ENCODE assay signal across 23 mouse cellular contexts in genomic region chr3:51311638-51312037, GRCm38 (mm10). TPM values are rescaled to one million over a fixed set of nuclear protein-coding genes. Genes with fewer than 3 reads are reported as not detected.
A peak's percentile ranks its signal among the peaks of the same experiment; 100 is the strongest.
DNase-seq lines count a peak whose midpoint lies in the region; ATAC-seq and TF ChIP-seq lines count a peak whose summit lies in the region.
"Had no signal": no experiment of that assay in that cellular context is flagged by ENCODE, and none has a peak within 500 bp of the region (broad histone marks: within the 10 kb centered on the region; RNA-seq: fewer than 3 reads in every experiment).

No protein-coding gene starts in this region.

- H3K4me2 ChIP-seq in heart, embryonic 12.5 days: 0 out of 2 replicates have a peak overlapping the region, but pooled peaks have one; percentile 18
- no peak overlapping the region for H3K4me2 ChIP-seq in hindbrain, postnatal 0 days (ENCODE audit: low read depth, low read length)
- H3K4me2 ChIP-seq: forebrain, embryonic 13.5 days; hindbrain, embryonic 14.5 days had no signal

- no peak for ATAC-seq in heart, embryonic 12.5 days (ENCODE audit: insufficient number of reproducible peaks, low FRiP score)
- peak; percentile 69 for ATAC-seq in granulocyte monocyte progenitor cell, adult 5-6 weeks (replicated peaks; ENCODE audit: poor library complexity, severe bottlenecking)
- ATAC-seq in hindbrain, postnatal 0 days: no peak
- ATAC-seq: forebrain, embryonic 13.5 days; forebrain, embryonic 16.5 days; intestine, postnatal 0 days had no signal

- intact Hi-C loops in gastrocnemius, adult 2 months (cut with DNase I): no loop called here
- intact Hi-C loops in left cerebral cortex, postnatal 4 days (cut with DNase I): no loop called here

- H3K27me3 ChIP-seq in heart, embryonic 12.5 days (replicated peaks): no peaks in the 10 kb centered on the region
- no peaks in the 10 kb centered on the region for H3K27me3 ChIP-seq in heart, embryonic 10.5 days (ENCODE audit: insufficient read depth, poor library complexity, severe bottlenecking)
- H3K27me3 ChIP-seq in megakaryocyte, embryonic 14.5 days (replicated peaks): no peaks in the 10 kb centered on the region
- no peaks in the 10 kb centered on the region for H3K27me3 ChIP-seq in hindbrain, postnatal 0 days (ENCODE audit: insufficient read depth, low read length)
- H3K27me3 ChIP-seq: forebrain, embryonic 13.5 days had no signal

- peaks cover 32% of the 10 kb centered on the region for H3K4me1 ChIP-seq in heart, embryonic 12.5 days (replicated peaks)
- peaks cover 25% of the 10 kb centered on the region for H3K4me1 ChIP-seq in heart, embryonic 10.5 days
- peaks cover 61% of the 10 kb centered on the region for H3K4me1 ChIP-seq in megakaryocyte, embryonic 14.5 days
- H3K4me1 ChIP-seq in hindbrain, postnatal 0 days (ENCODE audit: insufficient read depth, low read length): 0 out of 2 replicates have a peak, but pooled peaks cover 5% of the 10 kb centered on the region
- H3K4me1 ChIP-seq: forebrain, embryonic 13.5 days had no signal

- no peak for TF ChIP-seq CTCF in gastrocnemius, adult 2 months (IDR thresholded peaks at IDR 0.05)
- no peak for TF ChIP-seq CTCF in hindbrain, postnatal 0 days (IDR thresholded peaks at IDR 0.05; ENCODE audit: low read depth)

- no peak overlapping the region for H3K4me3 ChIP-seq in heart, embryonic 12.5 days
- no peak overlapping the region for H3K4me3 ChIP-seq in heart, embryonic 10.5 days
- peak overlapping the region; percentile 42 for H3K4me3 ChIP-seq in megakaryocyte, embryonic 14.5 days (replicated peaks)
- no peak overlapping the region for H3K4me3 ChIP-seq in gastrocnemius, adult 2 months
- no peak overlapping the region for H3K4me3 ChIP-seq in hindbrain, postnatal 0 days (ENCODE audit: low read length)
- H3K4me3 ChIP-seq: forebrain, embryonic 10.5 days; forebrain, embryonic 13.5 days had no signal

- peaks cover 14% of the 10 kb centered on the region for H3K36me3 ChIP-seq in heart, embryonic 12.5 days
- peaks cover 16% of the 10 kb centered on the region for H3K36me3 ChIP-seq in heart, embryonic 10.5 days
- H3K36me3 ChIP-seq in megakaryocyte, embryonic 14.5 days (replicated peaks; ENCODE audit: low read length): peaks cover 93% of the 10 kb centered on the region
- peaks cover 4% of the 10 kb centered on the region; the same call in 1 of the 2 replicates for H3K36me3 ChIP-seq in hindbrain, postnatal 0 days (ENCODE audit: insufficient read depth, low read length)

- H3K9ac ChIP-seq in heart, embryonic 12.5 days: no peak overlapping the region
- no peak overlapping the region for H3K9ac ChIP-seq in hindbrain, postnatal 0 days (replicated peaks; ENCODE audit: low read length)
- H3K9ac ChIP-seq: forebrain, embryonic 13.5 days; hindbrain, embryonic 14.5 days had no signal

- WGBS in heart, embryonic 12.5 days: 34% methylated on average over 9 of the region's 9 CpGs
- 31% methylated on average over 9 of the region's 9 CpGs for WGBS in heart, embryonic 10.5 days
- WGBS in hindbrain, postnatal 0 days: 47% methylated on average over 9 of the region's 9 CpGs

- no peak for DNase-seq in heart, embryonic 10.5 days (ENCODE audit: low spot score)
- no peak for DNase-seq in gastrocnemius, adult 2 months
- DNase-seq in hindbrain, postnatal 0 days (ENCODE audit: low spot score): no peak
- no peak for DNase-seq in left cerebral cortex, postnatal 4 days
- DNase-seq: adrenal gland, adult 8-10 months; adrenal gland, postnatal 25 days; B cell, adult 2 months; cerebellum, adult 11-12 months; cerebellum, adult 8-10 months; cerebellum, postnatal 10 days; cerebellum, postnatal 36 days; gastrocnemius, postnatal 10 days; gastrocnemius, postnatal 36 days; heart, adult 18-20 months; heart, postnatal 36 days had no signal

- no peak overlapping the region for H3K27ac ChIP-seq in heart, embryonic 12.5 days (ENCODE audit: poor library complexity, severe bottlenecking)
- H3K27ac ChIP-seq in heart, embryonic 10.5 days: no peak overlapping the region
- H3K27ac ChIP-seq in gastrocnemius, adult 2 months: no peak overlapping the region
- no peak overlapping the region for H3K27ac ChIP-seq in hindbrain, postnatal 0 days
- H3K27ac ChIP-seq: forebrain, embryonic 10.5 days; forebrain, embryonic 13.5 days; hindbrain, embryonic 14.5 days had no signal

- H3K9me3 ChIP-seq in heart, embryonic 12.5 days (replicated peaks): no peaks in the 10 kb centered on the region
- no peaks in the 10 kb centered on the region for H3K9me3 ChIP-seq in heart, embryonic 10.5 days
- no peaks in the 10 kb centered on the region for H3K9me3 ChIP-seq in megakaryocyte, embryonic 14.5 days
- no peaks in the 10 kb centered on the region for H3K9me3 ChIP-seq in hindbrain, postnatal 0 days (ENCODE audit: low read length)
- H3K9me3 ChIP-seq: forebrain, embryonic 13.5 days had no signal

RNA-seq across cellular contexts. Expression of gene Elf2, which starts 28.8 kb away (rescaled TPM):
- 45.5 and 57.7 TPM in 2 replicates for polyA plus RNA-seq in heart, embryonic 12.5 days (2016; fragmentation: Nextera tagmentation; extraction: Ambion mirVana)
- polyA plus RNA-seq in heart, embryonic 10.5 days (2016; fragmentation: Nextera tagmentation; extraction: Ambion mirVana): 40.1 and 43.5 TPM in 2 replicates
- 56.9 and 64.6 TPM in 2 replicates for total RNA-seq in granulocyte monocyte progenitor cell, adult 5-6 weeks (2014; fragmentation: Nextera tagmentation)
- total RNA-seq in granulocyte monocyte progenitor cell, adult 5-6 weeks (2017): 103 and 116 TPM in 2 replicates
- polyA plus RNA-seq in megakaryocyte, embryonic 14.5 days (2012; ENCODE audit: insufficient read depth, low replicate concordance): 1.5 and 8.7 TPM in 2 replicates
- total RNA-seq in gastrocnemius, adult 2 months (2021): 10 to 100 TPM; 50.7 to 53.2 TPM
- total RNA-seq in hindbrain, postnatal 0 days (2014; rRNA removed): 47.8 and 56.2 TPM in 2 replicates
- 31.2 and 32.6 TPM in 2 replicates for polyA plus RNA-seq in hindbrain, postnatal 0 days (2015; fragmentation: Nextera tagmentation; extraction: Ambion mirVana)
- 10 to 100 TPM; 37.1 to 42.6 TPM for total RNA-seq in left cerebral cortex, postnatal 4 days (2021)
